Mouse (Mus musculus) cortical plate, adult 2 months (tissue): Measurements from ENCODE around the gene Pld1. TPM values are rescaled to one million over a fixed set of nuclear protein-coding genes. Genes with fewer than 3 reads are reported as not detected.

ENCODE experiments used
- H3K27ac ChIP-seq: fragments of 200-500 bp; 2 replicates; pipeline ENCODE4 v1.5.1; 2012; ENCODE audit warnings: low read length, control low read depth, inconsistent platforms; ENCODE audit not compliant: insufficient read depth
- H3K4me1 ChIP-seq: fragments of 200-500 bp; 2 replicates; pipeline ENCODE4 v1.6.1; 2011; ENCODE audit warnings: low read length; ENCODE audit not compliant: control insufficient read depth, insufficient read depth
- H3K4me3 ChIP-seq: fragments of 200-500 bp; 2 replicates; pipeline ENCODE4 v1.5.1; 2011; ENCODE audit warnings: mild to moderate bottlenecking, low read length, control low read depth; ENCODE audit not compliant: insufficient read depth
- CTCF ChIP-seq: fragments of 200-500 bp; IDR thresholded peaks from 2 replicates; pipeline ENCODE4 v1.5.1; 2011; ENCODE audit warnings: mild to moderate bottlenecking, control low read depth, low read length; ENCODE audit not compliant: insufficient read depth; ENCODE audit errors: extremely low read depth
- POLR2A ChIP-seq: fragments of 200-500 bp; IDR thresholded peaks from 2 replicates; pipeline ENCODE4 v1.6.1; 2011; ENCODE audit warnings: mild to moderate bottlenecking, low read length, control low read depth; ENCODE audit not compliant: insufficient read depth; ENCODE audit errors: extremely low read depth
- polyA plus RNA-seq: library from polyadenylated mRNA; depleted of rRNA; stranded (reverse); fragments of >200 nt; gene quantifications from 2 replicates; pipeline ENCODE4 v1.2.3, GENCODE M21; 2012; rRNA removed

The Pld1 gene
- polyA plus RNA-seq: 6.0 and 7.6 TPM in 2 replicates

DNA sequence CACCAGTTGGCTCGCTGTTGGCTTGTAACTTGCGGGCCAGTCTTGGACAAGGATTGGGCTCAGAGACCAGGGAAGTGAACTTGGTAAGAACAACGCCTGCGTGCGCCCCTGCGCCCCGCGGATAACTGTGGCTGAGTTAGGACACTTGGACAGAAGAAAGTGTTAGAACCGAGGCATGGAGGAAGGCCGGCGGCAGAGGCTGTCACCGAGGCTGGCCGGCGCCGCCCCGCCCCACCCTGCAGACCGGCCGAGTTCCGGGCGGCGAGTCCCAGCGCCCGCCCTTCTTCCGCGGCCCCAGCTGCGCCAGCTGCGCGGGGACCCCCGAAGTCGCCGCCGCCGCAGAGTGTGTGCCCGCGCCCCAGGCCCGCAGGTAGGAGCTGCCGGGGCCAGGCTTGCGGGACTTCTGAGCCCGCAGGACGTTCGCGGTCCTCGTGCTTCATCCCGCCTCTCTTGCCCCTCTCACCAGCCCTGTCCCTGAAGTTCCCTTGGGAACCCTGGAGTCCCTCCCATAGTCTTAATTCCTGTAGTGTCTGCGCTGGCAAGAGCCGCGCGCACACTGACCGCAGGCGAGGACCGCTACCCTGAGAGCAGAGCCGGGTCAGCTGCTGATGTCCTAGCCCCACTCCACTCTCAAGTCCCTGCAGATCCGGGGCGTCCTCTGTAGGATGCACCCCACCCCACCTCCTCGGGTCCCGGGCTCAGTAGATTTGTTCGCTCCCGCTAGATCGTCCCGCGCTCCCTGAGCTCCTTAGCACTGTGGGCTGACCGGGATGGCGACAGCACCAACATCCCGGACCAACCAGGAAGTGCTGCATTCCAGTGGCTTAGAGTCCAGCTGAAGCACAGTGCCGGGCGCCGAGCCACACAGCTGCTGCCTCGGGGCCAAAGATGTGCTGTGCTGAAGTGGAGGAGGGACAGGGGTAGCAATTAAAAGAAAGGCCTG, at the start of gene Pld1:
Gene Pld1, plus strand, starts transcription at position 315 of the 943 bp plus-strand sequence.
- Histone ChIP-seq H3K4me1 (no peaks in the 10 kb centered on the region), H3K27ac (peak within 1 kb of the TSS; percentile 94)
- TF ChIP-seq CTCF (no peak), POLR2A (peak; percentile 44; the same call in 1 of the 2 replicates)

GRCm38 (mm10) chr3:27896318-27896892, 42.1 kb upstream of the Pld1 start, which contains the start of gene Tmem212:
Tmem212 (minus strand) TSS chr3:27896368.
- H3K27ac ChIP-seq: no peak within 1 kb of the TSS
- no peak for TF ChIP-seq POLR2A
- no peak for TF ChIP-seq CTCF
- H3K4me3 ChIP-seq: no peak within 1 kb of the TSS
- no peaks in the 10 kb centered on the region for H3K4me1 ChIP-seq

More for the DNA sequence above, at the start of gene Pld1:
- peak within 1 kb of the TSS; percentile 35 for H3K4me3 ChIP-seq

GRCm38 (mm10) chr3:27898178-27898577, 40.3 kb upstream of the Pld1 start:
- Histone ChIP-seq H3K4me3 (no peak overlapping the region), H3K4me1 (no peaks in the 10 kb centered on the region), H3K27ac (no peak overlapping the region)
- no peak for TF ChIP-seq POLR2A
- TF ChIP-seq CTCF: no peak

GRCm38 (mm10) chr3:27899012-27899726, 39.3 kb upstream of the Pld1 start:
- TF ChIP-seq POLR2A: no peak
- no peak for TF ChIP-seq CTCF
- Histone ChIP-seq H3K4me1 (no peaks in the 10 kb centered on the region), H3K27ac (no peak overlapping the region), H3K4me3 (no peak overlapping the region)

DNA sequence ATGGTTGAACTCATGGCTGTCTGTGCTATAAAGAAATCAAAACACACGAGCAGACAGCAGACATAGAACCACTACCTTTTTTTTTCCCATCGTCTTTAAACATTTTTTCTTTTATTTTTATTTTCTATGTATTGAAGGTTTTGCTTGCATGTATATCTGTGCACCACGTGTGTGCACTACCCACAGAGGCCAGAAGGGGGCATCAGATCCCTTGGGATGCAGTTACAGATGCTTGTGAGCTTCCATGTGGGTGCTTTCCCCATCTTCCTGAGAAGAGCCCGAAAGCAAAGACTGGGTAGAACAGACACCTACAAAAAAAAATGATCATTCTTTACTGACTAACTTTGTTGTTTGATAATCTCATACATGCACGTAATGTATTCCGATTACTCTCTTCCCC, 36.6 kb upstream of the Pld1 start:
- Histone ChIP-seq H3K4me3 (no peak overlapping the region), H3K4me1 (no peaks in the 10 kb centered on the region), H3K27ac (no peak overlapping the region)
- TF ChIP-seq POLR2A: no peak
- no peak for TF ChIP-seq CTCF

- TF ChIP-seq POLR2A (no peak), CTCF (no peak)
Measured at GRCm38 (mm10) chr3:27904659-27905330, 33.7 kb upstream of the Pld1 start.

DNA sequence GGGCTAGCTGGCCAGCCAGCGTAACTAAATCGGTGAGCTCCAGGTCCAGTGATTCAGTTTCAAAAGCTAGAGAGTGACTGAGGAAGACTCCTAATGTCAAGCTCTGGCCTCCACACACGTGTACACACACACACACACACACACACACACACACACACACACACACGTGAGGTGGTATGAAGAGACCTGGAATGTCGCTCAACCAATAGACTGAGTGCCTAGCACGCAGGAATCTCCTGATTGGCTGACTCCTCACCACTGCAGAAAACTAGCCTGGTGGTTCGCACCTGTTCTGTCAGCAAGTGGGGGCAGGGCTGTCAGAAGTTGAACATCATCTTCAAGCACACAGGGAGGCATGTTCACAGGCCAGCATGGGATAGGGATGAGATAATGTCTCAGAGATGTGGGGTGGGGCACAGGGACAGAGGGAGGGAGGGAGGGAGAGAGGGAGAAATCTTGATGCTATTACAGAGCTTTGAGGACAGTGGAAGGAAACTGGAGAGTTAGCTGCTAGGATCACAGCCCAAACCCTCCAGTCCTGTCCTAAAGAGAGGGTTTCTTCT, 31.8 kb upstream of the Pld1 start:
- H3K27ac ChIP-seq: no peak overlapping the region
- no peaks in the 10 kb centered on the region for H3K4me1 ChIP-seq
- no peak overlapping the region for H3K4me3 ChIP-seq
- TF ChIP-seq POLR2A (no peak), CTCF (no peak)

More at GRCm38 (mm10) chr3:27904659-27905330, 33.7 kb upstream of the Pld1 start:
- Histone ChIP-seq H3K4me1 (no peaks in the 10 kb centered on the region), H3K4me3 (no peak overlapping the region), H3K27ac (no peak overlapping the region)

DNA sequence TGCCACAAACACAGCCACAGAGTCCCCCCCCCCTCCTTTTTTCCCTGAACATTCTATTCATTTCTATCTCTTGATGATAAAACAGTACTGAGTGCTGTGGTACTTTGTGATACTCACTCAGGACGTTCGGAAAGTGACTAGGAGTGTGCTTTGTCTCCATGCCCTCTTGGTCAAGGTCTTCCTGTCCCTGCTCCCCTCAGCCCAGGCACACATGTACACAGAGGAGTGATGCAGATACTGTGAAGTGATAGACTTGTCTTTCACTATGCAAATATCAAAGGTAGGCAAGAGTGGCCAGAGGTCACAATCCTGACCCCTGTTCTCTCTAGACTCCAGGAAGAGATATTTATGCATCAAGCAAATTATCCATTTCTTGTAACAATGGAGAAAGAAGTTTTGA, 31.2 kb upstream of the Pld1 start:
- TF ChIP-seq CTCF (no peak), POLR2A (no peak)
- Histone ChIP-seq H3K4me1 (no peaks in the 10 kb centered on the region), H3K27ac (no peak overlapping the region), H3K4me3 (no peak overlapping the region)
